Mouse (Mus musculus): ENCODE results near the gene Gm17067.
"Not testable (repeated sequence)": the region's sequence is repeated elsewhere in the genome, so short reads cannot be mapped to it uniquely, and the experiment has no call there.

Gene Gm17067

DNA sequence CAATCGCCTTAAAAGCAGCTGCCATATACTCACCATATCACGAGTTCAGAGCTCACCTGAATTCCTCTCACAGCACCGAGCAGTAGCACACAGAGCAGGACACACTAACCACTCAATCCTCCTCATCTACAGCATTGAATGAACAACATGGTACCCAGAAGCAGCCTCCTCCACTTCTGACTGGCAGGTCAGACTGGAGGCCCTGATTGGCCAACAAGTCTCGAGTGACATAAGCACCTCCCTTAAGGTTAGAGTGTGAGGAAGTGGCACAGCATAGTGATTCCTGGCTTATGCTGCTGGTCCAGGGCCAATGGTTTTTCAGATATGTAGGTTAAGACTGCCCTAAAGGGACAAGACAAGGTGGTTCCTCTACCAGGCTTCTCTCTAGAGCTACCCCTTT lies at the start of gene Gm17067:
Gene Gm17067 (minus strand): TSS at position 101 of the 400 bp plus-strand sequence.
- DNase-seq = not testable (repeated sequence)

DNA sequence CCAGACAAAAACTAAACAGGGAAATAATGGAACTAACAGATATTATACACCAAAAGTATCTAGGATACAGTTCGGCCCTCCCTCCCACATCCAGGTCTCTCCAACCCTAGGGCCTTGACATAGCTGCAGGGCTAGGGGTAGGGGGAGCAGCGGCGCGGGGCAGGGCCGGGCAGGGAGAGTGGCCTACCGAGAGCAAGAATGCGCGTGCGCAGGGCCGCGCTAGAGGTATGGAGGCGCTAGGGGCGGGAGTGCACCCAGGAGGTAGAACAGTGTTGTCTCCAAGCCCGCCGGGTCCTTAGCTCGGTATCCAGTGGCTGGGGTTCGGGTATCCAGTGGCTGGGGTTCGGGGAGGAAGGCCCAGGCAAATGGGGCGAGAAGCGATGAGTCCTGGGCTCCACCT lies 23.0 kb upstream of the Gm17067 start:
- DNase-seq = no peak

DNA sequence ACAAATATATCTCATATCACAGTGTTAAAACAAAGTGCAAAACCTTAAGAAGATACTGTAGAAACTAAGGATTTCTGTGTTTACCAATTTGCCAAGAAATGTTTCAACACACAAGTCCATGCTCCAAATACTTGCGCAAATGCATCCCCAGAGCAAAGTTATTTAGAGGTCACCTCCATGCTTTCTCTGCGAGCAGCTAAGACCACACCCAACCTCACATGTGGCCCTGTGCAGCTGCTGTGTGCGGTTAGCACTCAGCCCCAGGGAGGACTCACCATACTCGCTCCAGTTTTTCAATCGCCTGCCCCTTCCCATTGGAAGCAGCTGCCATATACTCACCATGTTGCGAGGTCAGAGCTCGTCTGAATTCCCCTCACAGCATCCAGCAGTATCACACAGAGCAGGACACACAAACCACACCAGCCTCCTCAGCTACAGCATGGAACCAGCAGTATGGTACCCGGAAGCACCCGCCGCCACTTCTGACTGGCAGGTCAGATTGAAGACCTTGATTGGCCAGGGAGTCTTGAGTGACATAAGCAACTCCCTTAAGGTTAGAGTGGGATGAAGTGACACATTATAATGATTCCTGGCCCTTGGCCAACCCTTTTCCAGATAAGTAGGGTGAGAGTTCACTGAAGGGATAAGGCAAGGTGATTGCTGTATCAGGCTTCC lies 11.9 kb upstream of the Gm17067 start:
- no peak for DNase-seq

DNA sequence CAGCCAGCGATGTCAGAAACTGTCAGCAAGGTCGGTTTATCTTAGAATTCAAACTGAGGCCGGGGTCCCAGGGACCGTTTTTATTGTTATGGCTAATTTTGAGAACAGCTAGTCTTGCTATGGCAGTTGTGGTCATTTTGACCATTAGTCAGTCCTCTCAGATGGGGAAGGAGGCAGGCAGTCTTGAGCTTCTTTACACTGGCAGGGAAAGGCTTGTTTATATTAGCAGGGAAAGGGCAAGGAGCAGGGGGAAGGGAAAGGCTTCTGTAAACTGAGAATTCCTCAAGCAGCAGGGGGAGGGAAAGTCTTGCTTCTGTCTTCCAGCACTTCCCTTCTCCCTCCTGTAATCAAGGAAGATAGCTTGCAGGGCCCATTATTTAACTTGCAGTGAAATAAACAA lies 33.6 kb downstream of the Gm17067 start:
- DNase-seq = peak; percentile 13

DNA sequence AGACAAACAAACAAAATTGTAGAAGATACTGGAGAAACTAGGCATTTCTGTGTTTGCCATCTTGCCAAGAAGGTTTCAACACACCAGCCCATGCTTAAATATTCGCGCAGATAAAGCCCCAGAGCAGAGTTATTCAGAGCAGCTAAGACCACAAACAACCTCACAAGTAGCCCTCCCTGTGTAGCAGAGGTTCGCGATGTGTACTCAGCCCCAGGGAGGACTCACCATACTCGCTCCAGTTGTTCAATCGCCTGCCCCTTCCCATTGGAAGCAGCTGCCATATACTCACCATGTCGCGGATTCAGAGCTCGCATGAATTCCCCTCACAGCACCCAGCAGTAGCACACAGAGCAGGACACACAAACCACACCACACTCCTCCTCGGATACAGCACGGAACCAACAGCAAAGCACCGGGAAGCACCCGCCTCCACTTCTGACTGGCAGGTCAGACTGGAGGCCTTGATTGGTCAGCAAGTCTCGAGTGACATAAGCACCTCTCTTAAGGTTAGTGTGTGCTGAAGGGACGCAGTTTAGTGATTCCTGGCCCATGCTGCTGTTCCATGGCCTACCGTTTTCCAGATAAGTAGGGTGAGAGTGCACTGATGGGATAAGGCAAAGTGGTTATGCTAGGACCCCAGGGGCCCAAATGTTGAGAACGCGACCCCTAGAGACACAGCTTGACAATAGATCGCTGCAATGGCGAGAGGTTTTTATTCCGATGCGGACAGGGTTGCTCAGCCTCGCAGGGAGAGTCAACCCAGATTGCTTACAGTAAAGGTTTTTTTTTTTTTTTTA lies 34.3 kb downstream of the Gm17067 start, which contains the start of gene Zfp975:
Gene Zfp975 (minus strand): TSS at position 381 of the 797 bp plus-strand sequence.
- peak; percentile 91 for DNase-seq

DNA sequence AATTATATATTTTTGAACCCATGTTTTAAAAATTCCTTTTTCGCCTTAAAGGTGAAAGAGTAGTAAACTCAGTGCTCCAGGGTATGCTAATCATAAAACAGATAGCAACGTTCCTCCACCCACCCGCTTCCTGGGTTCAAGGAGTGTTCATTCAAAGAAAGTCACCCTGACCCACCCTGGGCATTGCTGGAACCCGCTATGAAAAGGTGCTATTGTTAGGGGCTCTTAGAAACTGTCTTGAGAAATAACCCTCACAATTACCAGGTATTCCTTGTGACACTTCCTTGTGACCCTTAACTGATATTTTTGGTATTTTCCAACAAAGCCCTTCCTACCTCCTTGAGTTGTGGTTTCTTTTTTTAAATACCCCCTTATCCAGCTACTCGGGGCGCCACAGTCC lies 46.7 kb downstream of the Gm17067 start:
- not testable (repeated sequence) for DNase-seq

DNA sequence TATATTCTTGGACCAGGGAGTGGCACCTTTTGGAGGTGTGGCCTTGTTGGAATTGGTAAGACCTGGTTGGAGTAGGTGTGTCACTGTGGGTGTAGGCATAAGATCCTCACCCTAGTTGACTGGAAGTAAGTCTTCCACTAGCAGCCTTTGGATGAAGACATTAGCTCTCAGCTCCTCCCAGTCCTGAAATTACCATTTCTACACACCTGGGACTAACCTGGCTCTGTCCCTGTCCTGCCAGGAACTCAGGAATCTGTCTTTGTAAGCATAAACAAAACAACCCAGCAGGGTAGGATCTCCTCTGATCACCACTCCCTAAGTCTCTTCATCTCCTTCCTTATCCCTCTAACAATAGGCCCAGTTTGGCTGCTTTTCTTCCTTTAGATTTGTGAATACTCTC lies 47.2 kb downstream of the Gm17067 start:
- not testable (repeated sequence) for DNase-seq

DNA sequence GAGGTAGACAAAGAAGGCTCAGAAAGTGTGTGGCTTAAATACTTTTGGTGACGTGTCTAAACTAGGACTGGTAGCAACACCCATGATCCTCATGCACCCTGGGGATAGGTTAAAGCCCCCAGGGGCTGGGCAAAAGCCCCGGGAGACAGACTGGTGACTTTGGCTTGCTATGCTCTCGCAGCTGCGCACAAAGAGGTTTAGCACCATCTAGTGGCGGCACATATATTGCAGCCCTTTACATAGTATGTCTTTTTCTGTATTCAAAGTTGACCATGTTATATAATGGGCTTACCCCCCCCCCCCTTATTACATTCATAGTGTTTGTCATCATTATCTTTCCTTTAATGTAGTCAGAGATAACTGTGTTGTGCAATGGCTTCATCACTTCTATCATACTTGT lies 66.7 kb downstream of the Gm17067 start:
- DNase-seq = not testable (repeated sequence)
